Mouse (Mus musculus): Measurements from ENCODE around the gene Tet3. TPM values are rescaled to one million over a fixed set of nuclear protein-coding genes. Genes with fewer than 3 reads are reported as not detected.

Tet3 gene
- total RNA-seq, 2 experiments from 2014 or later = 17.5 to 35.6 TPM

DNA sequence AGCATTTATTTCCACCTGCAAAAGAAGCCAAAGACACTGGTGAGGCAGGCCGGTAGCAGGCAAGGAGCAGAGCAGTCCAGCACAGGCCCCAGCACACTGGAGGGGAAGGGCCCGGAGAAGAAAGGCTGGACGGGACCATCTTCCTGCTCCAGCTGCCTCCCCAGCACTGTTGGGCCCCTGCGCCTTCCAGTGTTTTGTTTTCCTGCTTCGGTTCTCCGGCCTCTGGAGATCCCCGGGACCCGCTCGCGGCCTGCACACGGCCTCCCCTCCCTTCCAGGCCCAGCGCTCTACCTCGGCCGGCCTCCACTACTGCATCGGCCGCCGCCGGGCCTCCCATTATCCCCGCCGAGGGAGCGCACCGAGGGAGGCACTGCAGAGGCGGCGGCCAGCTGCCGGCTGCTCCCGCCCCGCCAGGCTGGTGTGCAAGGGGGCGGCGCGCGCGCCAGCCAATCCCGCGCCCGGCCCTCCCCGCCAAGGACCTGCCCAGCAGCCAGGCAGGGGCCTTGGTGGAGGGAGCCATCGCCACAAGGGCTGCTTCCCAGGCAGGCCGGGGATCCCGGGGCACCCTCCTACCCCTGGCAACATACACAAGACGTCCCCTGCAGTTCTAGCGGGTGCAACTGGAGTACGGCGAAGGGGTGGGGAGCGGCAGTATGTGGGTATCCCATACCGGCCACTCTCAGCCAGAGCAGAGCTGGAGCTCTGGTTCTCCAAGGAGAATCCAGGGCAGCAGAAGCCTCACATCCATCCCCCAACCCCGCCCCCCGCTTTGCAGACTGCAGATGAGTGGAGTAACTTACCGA, 17.4 kb downstream of the Tet3 start:
- peak; percentile 85 for ATAC-seq (replicated peaks; ENCODE audit: poor library complexity, severe bottlenecking)

DNA sequence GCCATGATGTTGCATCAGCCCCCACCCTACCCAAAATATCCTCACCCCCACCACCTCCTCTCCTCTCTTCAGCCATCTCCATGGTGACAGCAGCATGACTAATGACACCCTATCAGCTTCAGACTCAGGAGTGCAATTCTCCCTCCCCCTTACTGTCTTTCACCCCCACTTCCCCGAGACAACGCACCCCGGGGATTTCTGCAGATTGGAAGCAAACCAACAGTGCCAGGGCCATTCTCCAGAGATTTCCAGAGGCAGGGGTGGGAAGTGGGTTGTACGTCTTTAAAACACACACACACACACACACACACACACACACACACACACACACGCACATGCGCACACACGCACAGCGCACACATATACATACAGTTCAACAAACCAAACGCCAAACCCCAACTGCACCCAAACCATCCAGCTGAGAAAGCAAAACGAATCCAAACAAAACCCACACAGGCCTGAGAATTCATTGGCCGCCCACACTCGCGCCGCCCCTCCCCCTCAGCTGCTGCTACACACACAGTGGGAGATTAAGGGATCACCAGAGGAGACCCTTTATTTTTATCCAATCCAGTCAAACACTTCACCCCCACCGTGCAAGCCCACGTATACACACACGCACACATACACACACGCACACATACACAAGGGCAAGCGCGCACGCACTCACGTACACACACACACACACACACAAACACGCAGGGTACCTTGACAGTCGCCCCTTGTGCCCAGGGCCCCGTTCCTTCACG, 18.2 kb downstream of the Tet3 start:
- ATAC-seq (replicated peaks; ENCODE audit: poor library complexity, severe bottlenecking) = 0 out of 2 replicates have a peak, but pooled peaks have one; percentile 12

DNA sequence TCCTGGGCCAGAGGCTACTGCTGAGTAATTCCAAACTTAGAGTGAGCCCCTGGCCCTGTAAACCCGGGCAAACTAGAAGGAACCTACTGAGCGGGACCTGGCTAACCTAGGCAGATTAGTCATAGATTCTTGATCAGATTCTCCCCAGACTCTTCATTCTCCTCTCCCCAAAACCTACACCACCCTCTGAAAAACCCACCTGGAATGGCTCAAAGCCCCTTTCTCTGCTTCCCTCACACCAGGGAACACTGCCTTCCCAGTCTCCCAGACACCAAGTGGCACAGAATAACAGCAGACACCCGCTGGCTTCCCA, 18.7 kb downstream of the Tet3 start:
- no peak for ATAC-seq (replicated peaks; ENCODE audit: poor library complexity, severe bottlenecking)

- ATAC-seq (replicated peaks; ENCODE audit: poor library complexity, severe bottlenecking) = no peak
Observed at GRCm38 (mm10) chr6:83439781-83440180, 19.1 kb downstream of the Tet3 start.

DNA sequence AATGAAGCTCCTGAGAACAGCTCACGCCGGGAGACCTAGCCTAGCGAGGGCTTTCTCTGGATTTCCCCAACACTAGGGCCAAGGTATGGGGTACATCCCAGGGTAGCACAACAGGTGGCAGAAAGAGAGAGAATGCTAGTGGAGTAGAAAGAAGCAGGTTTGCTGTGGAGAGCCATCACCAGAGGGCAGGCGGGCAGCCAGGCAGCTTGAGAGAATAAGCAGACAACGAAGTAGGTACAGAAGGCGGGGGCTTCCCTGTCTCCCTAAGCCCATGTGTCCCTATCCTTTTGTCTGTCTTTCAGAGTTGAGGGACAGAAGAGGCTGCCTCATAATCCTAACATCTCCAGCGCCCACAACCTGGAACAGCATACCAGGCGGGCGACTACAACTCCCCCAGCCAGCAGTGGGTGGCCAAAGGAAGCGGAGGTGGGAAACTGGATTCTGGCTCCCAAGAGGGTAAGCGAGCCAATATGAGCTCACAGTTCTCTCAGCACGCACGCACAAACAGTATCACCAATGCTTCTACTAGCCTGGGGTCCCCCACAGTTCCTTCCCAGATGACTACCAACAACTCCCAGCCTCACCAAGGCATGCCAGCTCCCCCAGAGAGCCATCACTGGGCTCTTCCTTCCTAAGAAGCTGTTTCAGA, 19.6 kb downstream of the Tet3 start:
- ATAC-seq (replicated peaks; ENCODE audit: poor library complexity, severe bottlenecking) = no peak

DNA sequence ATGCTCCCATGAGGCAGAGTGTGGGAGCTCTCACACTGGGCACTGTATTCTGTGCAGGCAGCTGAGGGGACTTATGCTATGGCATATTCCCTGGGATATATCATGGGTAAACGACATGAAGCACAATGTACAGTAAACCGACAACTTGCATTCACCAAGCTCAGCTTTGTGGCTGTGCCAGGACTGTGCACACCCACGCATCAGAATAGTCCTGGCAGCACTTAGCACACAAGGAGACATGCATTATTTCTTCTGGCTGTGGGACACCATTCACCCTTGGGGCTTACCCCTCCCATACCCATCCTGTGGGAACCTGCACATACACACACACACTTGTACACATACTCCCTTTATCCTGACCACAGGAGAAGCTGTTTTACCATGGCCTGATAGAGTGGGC, 20.3 kb downstream of the Tet3 start:
- ATAC-seq (replicated peaks; ENCODE audit: poor library complexity, severe bottlenecking) = no peak

DNA sequence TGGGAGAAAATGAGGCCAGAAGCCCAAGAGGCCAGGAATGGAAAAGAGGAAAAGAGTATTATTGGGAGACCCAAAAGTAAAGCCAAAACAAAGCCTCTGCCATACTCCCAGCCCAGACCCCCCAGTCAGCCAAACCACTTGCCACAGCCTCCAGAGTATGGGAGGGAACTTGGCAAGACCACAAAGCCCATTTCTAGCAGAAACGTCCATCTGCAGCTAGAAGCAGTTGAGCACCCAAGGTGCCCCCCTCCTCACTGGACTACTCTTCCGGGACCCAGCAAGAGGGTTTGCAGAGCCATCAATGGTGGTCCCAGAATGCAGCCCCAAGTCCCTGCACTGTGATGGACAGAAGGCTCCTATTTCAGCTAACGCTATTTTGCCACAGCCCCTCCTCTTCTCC, 21.1 kb downstream of the Tet3 start:
- no peak for ATAC-seq (replicated peaks; ENCODE audit: poor library complexity, severe bottlenecking)

- no peak for ATAC-seq (replicated peaks; ENCODE audit: poor library complexity, severe bottlenecking)
Observed at GRCm38 (mm10) chr6:83437225-83437624, 21.7 kb downstream of the Tet3 start.

DNA sequence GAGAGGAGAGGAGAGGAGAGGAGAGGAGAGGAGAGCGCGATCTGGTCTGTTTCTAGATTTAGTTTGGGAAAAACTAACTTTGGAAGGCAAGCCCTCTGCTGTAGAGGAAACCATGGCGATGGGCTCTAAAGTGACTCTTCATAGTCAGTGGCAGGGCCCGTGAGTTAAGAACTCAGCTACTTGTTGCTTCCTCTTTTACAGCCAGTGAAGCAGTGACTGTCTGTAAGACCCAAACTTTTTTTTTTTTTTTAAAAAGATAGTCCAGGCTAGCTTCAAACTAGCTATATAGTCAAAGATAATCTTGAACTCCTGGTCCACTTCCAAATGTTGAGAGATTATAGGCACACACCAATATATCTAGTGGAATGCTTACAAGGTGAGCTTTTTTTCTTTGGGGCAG, 22.3 kb downstream of the Tet3 start:
- ATAC-seq (replicated peaks; ENCODE audit: poor library complexity, severe bottlenecking) = peak; percentile 45

DNA sequence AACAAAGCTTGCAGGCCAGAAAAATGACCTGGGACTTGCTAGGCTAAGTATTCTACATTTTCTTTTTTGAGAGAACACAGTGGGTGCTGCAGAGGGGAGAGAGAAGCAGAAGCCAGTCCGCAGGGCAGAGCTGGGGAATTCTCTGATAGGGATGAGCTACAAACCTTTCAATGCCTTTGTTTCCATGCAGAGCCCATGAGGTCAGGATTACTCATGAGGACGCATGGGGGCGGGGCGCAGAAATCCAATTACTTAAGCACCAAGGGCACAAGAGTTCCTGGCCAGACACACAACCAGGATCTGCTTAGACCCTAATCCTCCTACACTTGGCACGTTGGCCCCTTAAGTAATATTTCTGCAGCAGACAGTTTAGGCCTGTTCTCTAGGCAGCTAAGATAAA, 23.7 kb downstream of the Tet3 start:
- ATAC-seq (replicated peaks; ENCODE audit: poor library complexity, severe bottlenecking) = no peak

DNA sequence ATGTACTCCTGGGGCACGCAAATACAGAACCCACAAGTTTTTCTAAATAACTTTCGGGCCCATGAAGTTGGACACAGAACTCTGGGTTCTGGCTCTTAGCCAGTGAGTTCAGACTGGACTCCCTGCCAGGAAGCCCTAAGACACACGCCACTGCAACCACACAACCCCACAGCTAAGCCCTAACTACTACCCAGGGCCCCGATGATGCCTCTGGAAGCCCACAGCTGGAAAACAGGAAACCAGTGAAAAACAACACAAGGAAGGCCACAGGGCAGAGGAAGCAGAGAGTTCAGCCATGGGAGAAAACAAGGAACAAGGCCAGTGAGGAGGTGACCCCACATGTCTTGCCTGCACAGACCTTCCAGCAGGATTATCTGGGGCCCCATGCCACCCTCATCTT, 25.3 kb downstream of the Tet3 start:
- ATAC-seq (replicated peaks; ENCODE audit: poor library complexity, severe bottlenecking) = peak; percentile 21

DNA sequence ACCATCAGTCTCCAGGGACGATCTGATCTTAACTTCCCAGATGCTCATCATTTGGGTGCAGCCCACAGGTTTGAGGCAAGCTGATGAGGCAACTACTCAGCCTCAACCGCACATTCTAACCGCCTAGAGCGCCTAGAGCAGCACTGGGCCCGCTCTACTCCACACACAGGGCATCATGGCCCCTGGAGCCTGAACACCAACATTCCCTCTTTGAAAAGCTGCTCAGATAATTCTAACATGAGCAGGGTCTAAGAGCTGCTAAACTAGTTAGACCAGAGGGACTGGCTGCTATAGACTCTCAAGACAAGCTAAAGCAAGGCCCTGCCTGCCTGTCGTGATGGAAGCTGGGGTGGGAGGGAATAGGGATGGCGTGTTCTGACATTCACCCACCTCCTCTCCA, 25.9 kb downstream of the Tet3 start:
- peak; percentile 59 for ATAC-seq (replicated peaks; ENCODE audit: poor library complexity, severe bottlenecking)

- ATAC-seq (replicated peaks; ENCODE audit: poor library complexity, severe bottlenecking) = 0 out of 2 replicates have a peak, but pooled peaks have one; percentile 21
Observed at GRCm38 (mm10) chr6:83427968-83428731, 30.7 kb downstream of the Tet3 start.

- ATAC-seq (replicated peaks; ENCODE audit: poor library complexity, severe bottlenecking) = no peak
Observed at GRCm38 (mm10) chr6:83427512-83427911, 31.4 kb downstream of the Tet3 start.

- no peak for ATAC-seq (replicated peaks; ENCODE audit: poor library complexity, severe bottlenecking)
Observed at GRCm38 (mm10) chr6:83426576-83426975, 32.3 kb downstream of the Tet3 start.

DNA sequence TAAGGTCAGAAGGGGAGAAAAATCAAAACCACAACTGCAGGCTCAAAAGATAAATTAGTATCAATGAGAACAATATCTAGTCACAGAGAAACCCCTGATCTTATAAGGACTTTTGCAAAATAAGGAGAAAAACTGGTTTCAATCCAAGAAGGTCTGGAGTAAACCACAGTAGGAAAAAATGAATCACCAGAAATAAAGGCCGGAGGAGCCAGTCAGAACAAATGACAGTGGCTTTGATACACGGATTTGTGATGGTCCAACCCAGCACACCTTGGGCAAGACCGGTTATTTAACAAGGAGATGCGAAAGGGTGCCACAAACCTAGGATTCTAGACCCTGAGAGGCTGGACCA, 34.9 kb downstream of the Tet3 start:
- no peak for ATAC-seq (replicated peaks; ENCODE audit: poor library complexity, severe bottlenecking)

- ATAC-seq (replicated peaks; ENCODE audit: poor library complexity, severe bottlenecking) = no peak
Observed at GRCm38 (mm10) chr6:83423400-83424052, 35.4 kb downstream of the Tet3 start.

- no peak for ATAC-seq (replicated peaks; ENCODE audit: poor library complexity, severe bottlenecking)
Observed at GRCm38 (mm10) chr6:83421866-83422649, 36.8 kb downstream of the Tet3 start.

DNA sequence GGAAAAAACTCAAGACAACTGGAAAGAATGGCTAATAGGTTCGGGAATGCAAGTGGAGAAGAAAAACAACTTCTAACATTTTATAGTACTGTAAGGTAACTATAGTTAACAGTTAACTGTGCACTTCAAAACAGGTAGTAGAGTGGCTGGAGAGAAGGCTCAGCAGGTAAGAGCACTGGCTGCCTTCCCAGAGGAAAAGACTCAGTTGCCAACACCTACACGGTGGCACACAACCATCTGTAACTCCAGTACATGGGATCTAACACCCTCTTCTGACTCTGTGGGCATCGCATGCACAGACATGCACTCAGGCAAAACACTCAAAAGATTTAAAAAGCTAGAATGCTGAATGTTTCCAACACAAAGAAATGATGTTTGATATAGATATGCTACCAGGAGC, 39.4 kb downstream of the Tet3 start:
- no peak for ATAC-seq (replicated peaks; ENCODE audit: poor library complexity, severe bottlenecking)

Measured in granulocyte monocyte progenitor cell, adult 5-6 weeks (primary cell).